ENCODE assay signal across 8 mouse cellular contexts in the genomic region with DNA sequence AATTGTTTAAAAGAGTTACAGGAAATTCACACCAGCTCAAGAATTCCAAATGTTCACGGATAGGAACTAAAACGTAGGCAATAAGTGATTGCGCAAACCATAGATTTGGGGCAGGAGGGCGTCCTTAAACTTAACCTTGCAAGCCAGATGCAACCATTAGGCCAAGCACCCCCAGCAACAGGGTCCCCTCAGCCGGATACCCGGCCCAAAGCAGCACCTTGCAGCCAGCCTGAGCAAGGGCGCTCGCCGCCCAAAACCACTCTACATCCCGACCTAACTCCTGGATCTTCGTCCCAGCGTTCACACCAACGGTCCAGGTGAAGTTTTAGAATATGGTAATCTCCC. TPM values are rescaled to one million over a fixed set of nuclear protein-coding genes. Genes with fewer than 3 reads are reported as not detected.
A peak's percentile ranks its signal among the peaks of the same experiment; 100 is the strongest.
DNase-seq lines count a peak whose midpoint lies in the region; ATAC-seq and TF ChIP-seq lines count a peak whose summit lies in the region.

No protein-coding gene starts in this region.

- no peaks in the 10 kb centered on the region for H3K9me3 ChIP-seq in limb, embryonic 14.5 days (ENCODE audit: control insufficient read depth, low read length)

- peak overlapping the region; percentile 81 for H3K4me3 ChIP-seq in thymus, adult 2 months (ENCODE audit: control insufficient read depth, insufficient read depth, low read length)
- H3K4me3 ChIP-seq in limb, embryonic 14.5 days (replicated peaks; ENCODE audit: low read length), result peak overlapping the region; percentile 77
- H3K4me3 ChIP-seq in olfactory bulb, adult 2 months (ENCODE audit: insufficient read depth, low read depth, low read length), result peak overlapping the region; percentile 83

- H3K4me1 ChIP-seq in thymus, adult 2 months (replicated peaks; ENCODE audit: control insufficient read depth, insufficient read depth, low read length), result peaks cover 7% of the 10 kb centered on the region
- H3K4me1 ChIP-seq in limb, embryonic 14.5 days (ENCODE audit: control insufficient read depth, insufficient read depth, low read length), result peaks cover 31% of the 10 kb centered on the region
- 0 out of 2 replicates have a peak, but pooled peaks cover 8% of the 10 kb centered on the region for H3K4me1 ChIP-seq in olfactory bulb, adult 2 months (ENCODE audit: control insufficient read depth, insufficient read depth, low read length)

- H3K27me3 ChIP-seq in thymus, adult 2 months (ENCODE audit: control insufficient read depth, insufficient read depth, low read length), result no peaks in the 10 kb centered on the region
- H3K27me3 ChIP-seq in limb, embryonic 14.5 days (ENCODE audit: control insufficient read depth, insufficient read depth, low read length), result no peaks in the 10 kb centered on the region

- 0 out of 2 replicates have a peak, but pooled peaks have one; percentile 4 for TF ChIP-seq CTCF in thymus, adult 2 months (IDR thresholded peaks at IDR 0.05; ENCODE audit: borderline replicate concordance, control insufficient read depth, extremely low read depth, insufficient read depth, low read length, poor library complexity)
- no peak for TF ChIP-seq CTCF in olfactory bulb, adult 2 months (IDR thresholded peaks at IDR 0.05; ENCODE audit: insufficient read depth, low read depth, low read length)

- H3K4me2 ChIP-seq in limb, embryonic 14.5 days (replicated peaks; ENCODE audit: low read depth, low read length, severe bottlenecking), result peak overlapping the region; percentile 80

- peak overlapping the region; percentile 66 for H3K9ac ChIP-seq in limb, embryonic 14.5 days (ENCODE audit: low read depth, low read length, severe bottlenecking)

- WGBS in thymus, adult 2 months, result 1% methylated on average over 13 of the region's 13 CpGs
- WGBS in limb, embryonic 14.5 days, result under 1% methylated on average over 13 of the region's 13 CpGs
- WGBS in olfactory bulb, adult 2 months, result 2% methylated on average over 13 of the region's 13 CpGs

- peak overlapping the region; percentile 20; the same call in 1 of the 2 replicates for H3K27ac ChIP-seq in thymus, adult 2 months (ENCODE audit: control insufficient read depth, insufficient read depth, low read length)
- H3K27ac ChIP-seq in limb, embryonic 14.5 days (replicated peaks; ENCODE audit: low read depth, low read length), result no peak overlapping the region
- no peak overlapping the region for H3K27ac ChIP-seq in olfactory bulb, adult 2 months (ENCODE audit: insufficient read depth, low read depth, low read length)

- 0 out of 2 replicates have a peak, but pooled peaks have one; percentile 1 for ATAC-seq in limb, embryonic 14.5 days (ENCODE audit: low FRiP score, low read depth)

- H3K36me3 ChIP-seq in thymus, adult 2 months (ENCODE audit: control insufficient read depth, insufficient read depth, low read length), result no peaks in the 10 kb centered on the region
- H3K36me3 ChIP-seq in limb, embryonic 14.5 days (ENCODE audit: control insufficient read depth, insufficient read depth, low read length), result no peaks in the 10 kb centered on the region

- peak; percentile 51 for DNase-seq in adrenal gland, postnatal 14 days
- DNase-seq in adrenal gland, adult 2 months, result no peak
- DNase-seq in thymus, adult 2 months, result no peak
- no peak for DNase-seq in thymus, adult 18-20 months
- no peak for DNase-seq in limb, embryonic 14.5 days (ENCODE audit: low spot score)
- DNase-seq in c-Kit-positive CD71-positive TER-119-positive erythroid progenitor cells, embryonic 14.5 days (ENCODE audit: low spot score), result no peak
- no peak for DNase-seq in right cerebral cortex, postnatal 36 days (ENCODE audit: low spot score in 2 of 2)

- TF ChIP-seq POLR2A in thymus, adult 2 months (IDR thresholded peaks at IDR 0.05; ENCODE audit: control insufficient read depth, extremely low read depth, insufficient read depth, low read length, poor library complexity), result no peak
- TF ChIP-seq POLR2A in limb, embryonic 14.5 days (IDR thresholded peaks at IDR 0.05; ENCODE audit: borderline replicate concordance, extremely low read depth, insufficient read depth, insufficient read length), result no peak
- TF ChIP-seq POLR2A in olfactory bulb, adult 2 months (IDR thresholded peaks at IDR 0.05; ENCODE audit: insufficient read depth, low read depth, low read length), result no peak

RNA-seq across cellular contexts. Expression of a gene that starts 0.6 kb away (rescaled TPM):
- total RNA-seq in adrenal gland, postnatal 14 days (2021), result 17.5 and 19.0 TPM in 2 replicates
- 10 to 100 TPM; 13.3 to 21.2 TPM for total RNA-seq in adrenal gland, adult 2 months (2021)
- 17.2 and 18.3 TPM in 2 replicates for polyA plus RNA-seq in adrenal gland, adult 2 months (2012; rRNA removed)
- 36.5 and 38.2 TPM in 2 replicates for polyA plus RNA-seq in thymus, adult 2 months (2012; rRNA removed)
- polyA plus RNA-seq in limb, embryonic 14.5 days (2012; rRNA removed), result 12.1 and 15.0 TPM in 2 replicates
- 2.8 TPM in 2 replicates for polyA plus RNA-seq in limb, embryonic 14.5 days (2014; fragmentation: Nextera tagmentation; extraction: Ambion mirVana)
- not detected in 2 replicates for polyA plus RNA-seq in olfactory bulb, adult 2 months (2012; ENCODE audit: insufficient read depth, insufficient read length, low replicate concordance, missing spikeins)
